Mouse (Mus musculus): Measurements from ENCODE around the gene Dock11. TPM values are rescaled to one million over a fixed set of nuclear protein-coding genes. Genes with fewer than 3 reads are reported as not detected.

Dock11 gene
- polyA plus RNA-seq, 1 experiment from 2014 or later = 18.2 TPM

Other genes starting within 250 kb of the Dock11 start
- gene Il13ra1, start 223.3 kb downstream of the Dock11 start, polyA plus RNA-seq (2016; fragmentation: Nextera tagmentation; extraction: Ambion mirVana) = 3.8 and 5.0 TPM in 2 replicates